Mouse (Mus musculus) MEL-GATA-1-ER (cell line): Measurements from ENCODE around the gene Ndufs4.
"Not testable (repeated sequence)": the region's sequence is repeated elsewhere in the genome, so short reads cannot be mapped to it uniquely, and the experiment has no call there.

Experiments
- DNase-seq: peaks from one replicate; pipeline ENCODE4 v3.0.0-alpha.2; 2012; ENCODE audit warnings: low read depth; ENCODE audit errors: extremely low read depth

Gene Ndufs4

DNA sequence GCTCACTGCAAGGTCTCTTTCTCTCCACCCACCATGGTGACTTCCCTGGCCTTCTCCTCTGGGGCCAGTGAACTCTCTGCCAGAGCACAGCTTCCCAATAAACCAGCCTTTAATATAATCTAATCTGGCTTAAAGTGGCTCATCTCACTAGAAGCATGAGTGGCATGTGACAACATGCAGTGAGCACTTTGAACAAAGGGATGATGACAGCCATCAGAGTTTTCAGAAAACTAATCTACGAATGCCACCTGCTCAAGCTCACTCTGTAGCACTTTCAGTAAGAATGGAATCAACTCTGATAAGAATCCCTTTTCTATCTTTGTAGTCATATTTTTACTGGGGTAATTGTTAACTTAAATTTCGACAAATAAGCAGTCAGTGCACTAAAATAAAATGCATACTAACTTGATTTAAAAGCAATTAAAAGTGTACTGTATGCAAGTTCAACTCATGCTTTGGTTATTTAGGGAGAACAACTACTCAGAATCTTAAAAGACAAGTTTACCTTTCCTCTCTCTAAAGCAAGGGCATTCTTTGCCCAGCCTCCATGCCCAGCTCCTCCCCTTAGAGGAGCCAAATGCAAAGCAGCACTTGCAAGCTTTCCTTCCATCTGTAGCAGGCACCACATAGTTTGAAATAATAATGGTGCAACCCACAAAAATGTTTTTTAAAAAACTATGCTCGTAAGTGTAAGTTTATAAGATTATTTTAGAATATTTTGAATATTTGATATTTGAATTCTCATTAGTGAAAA lies 43.7 kb downstream of the Ndufs4 start:
- no peak for DNase-seq

DNA sequence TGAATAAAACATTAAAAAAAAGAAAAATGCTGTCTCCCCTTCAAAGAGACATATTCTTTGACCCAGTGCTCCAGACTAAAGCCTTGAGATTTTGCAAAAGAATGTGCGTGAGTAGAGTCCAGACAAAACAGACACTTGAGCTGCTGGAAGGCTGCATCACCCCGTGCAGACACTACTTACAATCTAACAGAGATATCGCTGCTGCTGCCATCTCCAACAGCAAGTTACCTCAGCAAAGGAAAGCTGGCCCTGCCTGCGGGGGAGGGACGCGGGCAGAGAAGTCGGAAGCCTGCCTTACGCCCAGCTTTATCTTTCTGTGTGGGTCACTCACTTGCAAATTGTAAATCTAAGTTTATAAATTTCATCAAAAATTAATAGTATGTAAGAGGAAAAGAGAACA lies 45.1 kb downstream of the Ndufs4 start:
- DNase-seq, result no peak

DNA sequence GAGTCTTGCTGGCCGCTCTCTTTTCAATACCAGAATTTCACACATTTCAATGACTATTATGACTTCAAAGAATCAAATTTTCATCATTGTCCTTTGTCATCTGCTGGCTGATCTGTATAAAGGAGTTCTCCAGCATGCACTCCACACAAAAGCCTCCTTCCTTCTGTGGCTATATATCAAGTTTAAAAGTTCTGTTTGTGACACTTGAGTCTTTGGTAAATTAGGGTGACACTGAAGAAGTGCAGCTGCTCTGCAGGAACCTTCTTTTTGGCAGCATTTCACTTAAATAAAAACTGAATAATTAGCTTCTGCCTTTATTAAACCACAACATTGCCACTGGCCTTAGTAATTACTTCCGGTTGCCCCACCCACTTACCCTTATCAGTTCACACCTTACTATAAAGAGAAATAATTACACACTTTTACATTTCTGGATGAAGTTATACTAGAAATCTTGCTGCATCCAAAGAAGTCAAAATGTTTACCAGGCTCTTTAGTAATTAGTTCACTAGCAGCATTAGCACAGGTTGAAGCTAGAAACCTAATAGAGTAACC lies 68.1 kb downstream of the Ndufs4 start:
- DNase-seq, result peak; percentile 36

DNA sequence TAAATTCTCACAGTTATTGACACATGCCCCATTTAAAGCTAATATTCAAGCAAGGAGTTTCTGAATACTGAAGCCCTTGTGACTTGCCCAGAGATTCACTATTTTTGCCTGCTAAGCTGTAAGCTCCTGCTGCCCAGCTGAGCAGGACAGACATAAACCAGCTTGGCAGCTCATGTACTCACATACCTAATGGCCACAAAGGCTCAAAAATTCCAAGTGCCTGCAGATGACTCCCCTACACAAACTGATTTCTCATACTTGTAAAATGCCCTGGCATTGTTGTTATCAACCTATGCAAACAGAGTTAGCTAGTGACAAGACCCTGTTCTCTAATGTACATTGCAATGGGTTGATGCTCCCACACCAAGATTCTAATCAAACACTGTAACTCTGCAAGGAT lies 68.9 kb downstream of the Ndufs4 start:
- DNase-seq, result no peak

DNA sequence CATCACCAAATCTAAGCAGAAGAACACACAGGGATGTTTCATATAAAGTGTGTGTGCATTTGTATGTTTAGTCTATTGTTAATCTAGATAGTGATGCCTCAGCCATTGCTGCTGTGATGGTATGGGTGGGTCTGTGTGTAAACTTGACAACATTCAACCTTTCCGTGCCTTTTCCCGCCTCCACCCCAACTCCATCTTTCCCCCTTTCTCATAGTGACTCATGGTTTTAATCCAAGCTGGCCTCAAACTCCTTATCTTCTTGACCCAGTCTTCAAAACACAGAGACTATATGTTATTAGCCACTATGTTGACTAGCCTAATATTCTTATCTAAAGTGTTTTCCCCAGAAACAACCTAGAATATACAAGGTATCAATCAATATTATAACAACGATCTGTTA lies 72.7 kb downstream of the Ndufs4 start:
- DNase-seq, result no peak

DNA sequence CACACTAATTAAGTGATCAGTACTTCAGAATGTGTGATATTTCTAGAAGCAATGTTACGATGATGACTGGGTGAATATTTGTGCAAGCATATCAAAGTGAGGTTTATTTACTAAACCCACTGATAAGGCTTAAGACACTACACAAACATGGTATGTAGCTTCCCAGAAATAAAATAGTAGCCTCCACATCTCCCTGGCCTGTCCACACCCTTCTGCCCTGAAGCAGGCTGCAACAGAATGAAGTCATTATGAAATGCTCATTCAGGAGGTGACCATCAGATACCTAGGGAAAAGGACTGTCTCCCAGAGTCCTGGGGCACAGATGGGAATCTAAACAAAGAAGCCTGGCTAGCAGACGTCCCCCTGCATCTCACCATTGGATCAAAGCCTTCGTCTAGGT lies 73.1 kb downstream of the Ndufs4 start:
- DNase-seq, result no peak

DNA sequence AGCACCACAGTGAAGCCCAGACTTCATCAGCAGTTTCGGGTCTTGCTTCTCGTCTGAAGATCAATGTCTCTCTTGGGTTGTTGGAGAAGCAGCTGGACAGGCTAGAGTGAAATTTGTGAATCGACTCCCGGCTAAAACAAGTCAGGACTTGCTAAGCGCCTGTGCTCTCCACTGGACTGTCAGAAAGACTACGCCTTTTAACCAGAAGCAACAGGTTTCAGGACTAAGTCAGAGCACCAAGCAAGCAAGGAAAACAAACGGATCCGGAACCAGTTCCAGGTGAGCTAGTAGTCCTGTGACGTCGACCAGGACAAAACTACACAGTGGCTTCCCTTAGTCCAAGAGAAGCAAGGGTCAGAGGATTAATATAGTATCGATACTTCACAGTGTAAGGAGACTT lies 77.5 kb downstream of the Ndufs4 start:
- no peak for DNase-seq

DNA sequence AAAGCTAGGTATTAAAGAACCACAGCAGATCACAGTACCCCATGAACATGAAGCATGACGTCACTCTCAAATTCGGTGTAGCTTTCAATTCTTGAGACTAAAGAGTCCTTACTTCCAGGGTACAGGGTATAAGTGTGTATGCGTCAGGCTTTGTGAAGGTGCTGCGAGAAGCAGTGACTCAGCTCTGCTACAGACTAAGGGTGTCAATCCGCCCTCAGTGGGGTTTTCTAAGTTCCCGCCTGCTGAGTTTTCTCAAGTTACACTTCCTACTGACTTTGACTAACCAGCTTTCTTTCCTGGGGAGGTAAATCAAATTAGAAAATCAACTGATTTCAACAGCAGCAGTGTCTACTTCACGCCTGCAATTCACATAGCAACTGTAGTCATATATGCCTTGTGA lies 83.4 kb downstream of the Ndufs4 start:
- DNase-seq, result no peak

DNA sequence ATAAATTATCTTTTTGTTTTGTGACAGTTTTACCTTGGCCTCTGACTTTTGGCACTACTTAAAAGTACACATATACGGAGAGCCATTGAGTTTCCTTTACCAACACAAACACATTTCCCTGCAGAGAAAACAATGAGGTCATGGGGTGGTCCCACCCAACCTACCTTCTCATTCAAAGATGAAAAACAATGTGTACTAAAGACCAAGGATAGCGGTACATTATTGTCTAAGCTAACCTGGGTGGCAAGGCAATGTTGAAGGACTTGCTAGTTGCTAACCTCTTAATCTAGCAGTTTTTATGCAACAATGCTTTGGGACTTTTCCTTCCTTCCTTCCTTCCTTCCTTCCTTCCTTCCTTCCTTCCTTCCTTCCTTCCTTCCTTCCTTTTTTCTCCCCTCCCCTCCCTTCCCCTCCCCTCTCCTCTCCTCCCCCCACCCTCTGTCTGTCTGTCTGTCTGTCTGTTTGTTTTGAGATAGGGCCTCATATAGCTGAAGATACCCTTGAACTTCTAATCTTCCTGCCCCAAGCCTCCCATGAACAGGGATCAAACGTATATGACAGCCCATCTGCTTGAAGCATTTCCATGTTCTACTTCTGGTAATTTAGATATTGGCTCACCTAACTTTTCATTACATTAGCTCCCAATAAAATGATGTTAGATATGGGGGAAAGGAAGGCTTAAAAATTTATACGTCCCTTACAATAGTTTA lies 84.4 kb downstream of the Ndufs4 start:
- DNase-seq, result no peak

DNA sequence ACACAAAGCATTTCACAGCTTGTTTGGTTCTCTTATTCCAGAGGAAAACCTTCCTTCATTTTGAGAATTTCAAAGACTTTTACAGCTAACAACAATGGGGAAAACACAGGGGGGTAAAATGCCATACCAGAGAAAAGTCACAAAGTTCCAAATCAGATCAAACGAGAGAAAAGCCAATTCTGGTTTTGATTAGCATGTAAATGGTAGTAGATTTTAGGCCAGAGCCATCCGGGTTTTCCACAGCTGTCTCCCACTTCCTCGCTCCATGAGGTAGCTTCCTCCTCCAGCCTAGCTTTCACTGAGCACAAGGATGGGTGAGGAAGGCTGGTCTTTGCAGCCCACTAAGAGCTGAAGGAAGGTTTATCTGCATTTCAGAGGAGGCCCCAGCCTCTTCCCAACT lies 90.3 kb downstream of the Ndufs4 start:
- DNase-seq, result no peak

DNA sequence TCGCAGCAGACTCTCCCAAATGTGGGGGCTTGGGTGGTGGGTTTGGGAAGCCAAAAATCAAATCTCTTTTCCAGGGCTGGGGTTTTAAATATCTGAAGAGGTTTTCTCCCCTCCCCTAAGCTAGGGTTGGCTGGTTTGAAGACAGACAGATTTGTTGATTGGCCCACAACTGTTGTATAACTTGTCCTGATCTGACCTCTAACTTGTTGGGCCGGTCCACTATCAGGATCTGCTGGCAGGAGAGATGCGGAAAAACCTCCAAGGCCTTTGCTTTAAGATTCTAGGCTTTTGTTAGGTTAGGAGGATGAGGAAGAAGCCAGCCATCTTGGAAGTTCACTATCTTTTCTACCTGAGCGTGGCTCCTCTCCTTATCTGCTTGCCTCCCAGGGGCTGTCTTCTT lies 91.5 kb downstream of the Ndufs4 start:
- DNase-seq, result no peak

DNA sequence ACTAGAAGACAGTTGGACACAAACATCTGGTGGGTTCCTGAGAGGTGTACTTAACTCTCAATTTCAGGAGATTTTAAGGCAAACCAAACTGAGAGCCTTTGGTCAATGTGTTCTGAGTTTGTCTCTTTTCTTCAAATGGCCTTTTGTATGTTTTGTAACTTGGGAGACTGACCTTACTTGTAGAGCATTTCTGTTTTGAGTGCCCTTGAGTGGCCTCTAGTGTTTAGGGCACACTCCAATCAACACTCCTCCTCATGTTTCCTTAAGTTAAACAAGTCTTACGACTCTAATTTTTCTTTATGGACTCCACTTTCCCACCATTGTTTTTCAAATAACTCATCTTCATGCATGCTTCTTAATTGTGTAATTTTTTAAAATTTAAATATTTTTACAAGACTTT lies 98.6 kb downstream of the Ndufs4 start:
- no peak for DNase-seq

DNA sequence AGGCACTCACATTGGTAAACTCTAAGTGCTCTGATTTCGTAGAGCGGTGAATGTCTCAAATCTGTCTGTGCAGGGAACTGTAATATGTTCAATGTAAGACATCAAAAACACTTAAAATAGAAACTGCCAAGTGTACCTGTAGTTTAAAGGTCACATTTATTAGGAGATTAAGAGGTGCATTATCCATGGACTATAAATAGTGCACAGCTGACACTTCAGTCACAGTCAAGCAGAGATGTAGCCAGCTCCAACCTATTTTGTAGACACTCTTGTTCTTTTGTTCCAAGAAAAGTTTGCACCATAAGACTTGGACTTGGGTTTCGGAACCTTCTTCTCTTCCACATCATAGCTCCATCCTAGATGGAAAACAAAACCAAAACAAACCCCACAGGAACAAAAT lies 99.5 kb downstream of the Ndufs4 start:
- no peak for DNase-seq

DNA sequence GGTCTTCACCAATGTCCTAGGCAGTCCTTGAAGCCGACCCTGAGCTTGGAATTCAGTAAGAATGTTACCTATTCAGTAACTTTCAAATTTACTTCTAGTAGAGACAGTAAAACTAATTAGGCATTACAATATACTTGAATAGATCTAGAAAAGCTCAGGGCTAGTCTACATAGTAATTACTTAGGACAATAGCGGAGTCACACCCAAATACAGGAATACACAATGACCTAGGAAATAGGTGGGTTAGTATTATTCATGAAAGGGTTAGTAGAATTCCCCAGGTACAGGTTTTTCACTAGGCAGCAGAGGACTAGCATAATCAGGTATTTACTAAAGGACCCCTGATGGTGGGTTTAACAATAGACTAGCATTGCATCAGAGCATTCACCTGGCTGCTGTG lies 109.4 kb downstream of the Ndufs4 start:
- not testable (repeated sequence) for DNase-seq

DNA sequence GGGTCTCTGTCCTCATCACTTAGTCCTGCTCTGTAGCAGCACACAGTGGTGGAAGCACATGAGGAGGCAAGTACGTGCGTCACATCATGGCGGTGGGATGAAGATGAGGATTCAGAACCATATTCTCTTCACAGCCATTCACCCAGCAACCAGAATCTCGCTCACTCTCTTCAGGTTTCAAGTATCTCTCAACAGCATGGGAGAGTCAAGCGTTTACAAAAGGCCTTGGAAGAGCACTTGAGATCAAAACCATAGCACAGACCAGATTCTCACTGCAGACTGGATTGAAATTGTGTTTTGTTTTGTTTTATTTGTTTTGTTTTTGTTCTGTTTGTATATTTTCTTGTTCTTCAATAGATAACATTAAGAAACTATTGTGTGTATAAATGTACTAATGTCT lies 110.8 kb downstream of the Ndufs4 start:
- DNase-seq, result no peak

DNA sequence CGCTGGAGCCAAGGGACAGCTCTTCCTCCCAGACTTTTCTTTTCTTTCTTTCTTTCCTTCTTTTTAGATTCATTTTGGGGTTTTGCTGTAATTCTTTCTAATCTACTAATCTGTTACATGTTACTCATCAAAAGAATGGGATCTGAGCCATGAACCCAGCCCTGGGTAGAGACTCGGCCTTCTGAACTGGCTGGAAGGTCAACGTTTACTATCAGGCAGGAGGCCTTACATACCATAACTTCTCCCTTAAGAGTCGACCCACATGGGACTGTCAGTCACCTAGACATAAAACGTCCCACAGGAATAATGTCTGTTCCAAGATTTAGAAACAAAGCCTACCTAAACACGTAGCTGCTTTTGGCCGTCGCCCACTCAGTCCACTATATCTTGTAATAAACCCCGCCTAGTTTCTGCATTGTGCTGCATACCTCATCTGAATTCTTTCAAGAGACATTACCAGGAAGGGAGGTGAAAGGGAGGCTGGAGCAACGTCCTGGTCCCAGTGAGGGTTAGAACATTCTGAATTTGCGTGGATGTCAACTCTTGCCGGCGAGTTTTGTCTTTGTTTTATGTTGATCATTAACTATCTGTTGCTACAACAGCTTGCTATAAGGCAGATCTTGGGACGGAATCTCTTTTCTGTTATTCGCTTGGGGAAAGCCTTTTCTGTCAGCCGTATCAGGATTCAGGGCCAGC lies 116.5 kb downstream of the Ndufs4 start:
- DNase-seq, result no peak

DNA sequence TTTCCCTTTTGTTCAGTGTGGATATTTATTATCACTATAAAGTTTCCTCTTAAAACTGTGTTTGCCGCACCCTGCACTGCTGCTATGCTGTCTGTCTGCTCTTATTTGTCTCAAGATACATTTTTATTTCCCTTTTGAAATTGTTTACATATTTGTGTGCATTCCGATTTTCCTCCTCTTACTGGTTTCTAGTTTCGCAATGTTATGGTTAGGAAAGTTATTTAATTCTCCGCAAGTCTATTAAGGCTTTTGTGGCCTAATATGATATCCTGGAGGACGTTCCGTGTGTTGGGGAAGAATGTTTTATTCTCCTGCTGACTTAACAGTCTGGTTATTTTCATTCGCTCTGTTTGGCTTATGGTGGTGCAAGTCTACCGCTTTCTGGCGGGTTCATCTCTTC lies 120.3 kb downstream of the Ndufs4 start:
- DNase-seq, result no peak

DNA sequence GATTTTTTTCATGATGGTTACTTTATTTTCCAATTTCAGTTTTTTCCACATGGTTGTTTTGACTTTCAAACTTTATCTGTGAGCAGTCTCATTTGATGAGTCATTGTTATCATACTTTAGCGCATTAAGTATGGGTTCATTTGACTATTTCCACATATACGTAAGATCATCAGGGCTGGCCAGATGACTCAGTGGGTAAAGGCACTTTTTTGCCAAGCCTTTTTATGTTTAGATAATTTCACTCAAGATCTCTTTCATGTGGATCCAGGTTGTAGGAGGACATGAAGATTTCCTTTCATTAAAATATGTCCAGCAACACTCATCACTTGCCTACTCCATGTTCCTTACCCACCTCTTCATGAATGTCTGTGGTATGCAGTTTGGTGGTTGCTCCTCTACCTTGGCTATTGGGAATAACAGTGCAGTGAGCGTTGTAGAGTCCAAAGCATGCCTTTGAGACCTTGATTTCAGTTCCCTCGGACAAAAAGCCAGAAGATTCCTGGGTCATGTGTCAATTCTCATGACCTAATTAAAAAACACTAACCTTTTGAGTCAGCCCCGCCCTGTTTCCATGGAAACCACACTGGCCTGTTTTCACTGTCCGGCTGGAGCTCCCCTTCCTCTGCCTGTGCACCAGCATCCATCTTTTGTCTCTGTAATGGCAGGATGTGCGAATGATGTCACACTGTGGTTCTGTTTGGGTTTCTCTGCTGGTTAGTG lies 127.4 kb downstream of the Ndufs4 start:
- no peak for DNase-seq

DNA sequence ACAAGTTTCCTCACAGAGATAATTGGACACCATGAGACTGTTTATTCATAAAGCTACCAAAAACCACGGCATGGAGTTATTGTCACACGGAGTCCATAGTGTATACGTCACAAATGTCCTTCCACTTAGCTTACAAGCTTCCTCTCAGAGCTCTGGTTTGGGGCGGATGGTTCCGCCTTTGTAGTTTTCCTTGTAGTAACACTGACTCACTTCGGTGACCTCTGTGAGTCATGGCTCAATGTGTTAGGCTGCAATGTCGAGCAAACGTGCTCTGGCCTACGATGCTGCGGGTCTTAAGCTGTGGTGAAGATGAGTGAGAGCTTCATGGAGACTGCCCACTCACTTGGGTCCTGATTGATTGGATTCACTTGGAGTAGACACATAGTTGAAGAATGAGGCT lies 133.4 kb downstream of the Ndufs4 start:
- no peak for DNase-seq
